Mouse (Mus musculus) spleen, adult 2 months (tissue): ENCODE data around the gene Srp14. TPM values are rescaled to one million over a fixed set of nuclear protein-coding genes. Genes with fewer than 3 reads are reported as not detected.
A peak's percentile ranks its signal among the peaks of the same experiment; 100 is the strongest.

Source experiments
- DNase-seq, 2 experiments: peaks; one replicate each; pipeline versions ENCODE4 v3.0.0 to v3.0.0-alpha.2; 2012 to 2021; ENCODE audit warnings: low spot score in 2 of 2, low read depth in 1 of 2
- H3K27ac ChIP-seq: fragments of 200-500 bp; 2 replicates; pipeline ENCODE4 v1.5.1; 2012; ENCODE audit warnings: low read length, inconsistent platforms; ENCODE audit not compliant: insufficient read depth
- H3K27me3 ChIP-seq: fragments of 200-500 bp; 2 replicates; pipeline ENCODE4 v1.6.1; 2012; ENCODE audit warnings: mild to moderate bottlenecking, moderate library complexity, low read length, inconsistent platforms; ENCODE audit not compliant: control insufficient read depth, insufficient read depth
- H3K36me3 ChIP-seq: fragments of 200-500 bp; 2 replicates; pipeline ENCODE4 v1.6.1; 2012; ENCODE audit warnings: mild to moderate bottlenecking, low read length, inconsistent platforms; ENCODE audit not compliant: control insufficient read depth, insufficient read depth
- H3K4me1 ChIP-seq: fragments of 200-500 bp; 2 replicates; pipeline ENCODE4 v1.6.1; 2011; ENCODE audit warnings: inconsistent platforms; ENCODE audit not compliant: control insufficient read depth, insufficient read depth, insufficient read length
- H3K4me3 ChIP-seq: fragments of 200-500 bp; 2 replicates; pipeline ENCODE4 v1.5.1; 2011; ENCODE audit warnings: mild to moderate bottlenecking, inconsistent platforms; ENCODE audit not compliant: insufficient read depth, insufficient read length; ENCODE audit errors: extremely low read depth
- CTCF ChIP-seq: fragments of 200-500 bp; IDR thresholded peaks from 2 replicates; pipeline ENCODE4 v1.5.1; 2011; ENCODE audit warnings: mild to moderate bottlenecking, inconsistent platforms; ENCODE audit not compliant: insufficient read depth, insufficient read length, insufficient replicate concordance; ENCODE audit errors: extremely low read depth
- POLR2A ChIP-seq: fragments of 200-500 bp; IDR thresholded peaks from 2 replicates; pipeline ENCODE4 v1.6.1; 2011; ENCODE audit warnings: low read depth, low read length, inconsistent platforms
- WGBS: fragments of 180-500 bp; shearing (Covaris S2); methylation state at CpG from one replicate; pipeline ENCODE4 v1.1.7; 2018; 5-methylcytosine and 5-hydroxymethylcytosine counted together
- polyA plus RNA-seq: library from polyadenylated mRNA; depleted of rRNA; stranded (reverse); fragments of >200 nt; gene quantifications from 2 replicates; pipeline ENCODE4 v1.2.3, GENCODE M21; 2012

The Srp14 gene
- polyA plus RNA-seq, 1 experiment = 32.0 TPM

GRCm38 (mm10) chr2:118512418-118513377, 33.2 kb upstream of the Srp14 start:
- TF ChIP-seq POLR2A (no peak), CTCF (no peak)
- H3K4me3 ChIP-seq = no peak overlapping the region
- peak overlapping the region; percentile 48; the same call in 1 of the 2 replicates for H3K27ac ChIP-seq
- no peaks in the 10 kb centered on the region for H3K27me3 ChIP-seq
- 0 out of 2 replicates have a peak, but pooled peaks cover 8% of the 10 kb centered on the region for H3K4me1 ChIP-seq
- WGBS = 80% methylated on average over 16 of the region's 16 CpGs
- no peaks in the 10 kb centered on the region for H3K36me3 ChIP-seq
- DNase-seq = no peak

GRCm38 (mm10) chr2:118511779-118512417, 32.4 kb upstream of the Srp14 start:
- DNase-seq = no peak
- Histone ChIP-seq H3K27me3 (no peaks in the 10 kb centered on the region), H3K27ac (peak overlapping the region; percentile 48; the same call in 1 of the 2 replicates), H3K4me1 (0 out of 2 replicates have a peak, but pooled peaks cover 8% of the 10 kb centered on the region), H3K4me3 (no peak overlapping the region), H3K36me3 (no peaks in the 10 kb centered on the region)
- TF ChIP-seq POLR2A = no peak
- no peak for TF ChIP-seq CTCF
- WGBS = 38% methylated on average over 11 of the region's 11 CpGs

DNA sequence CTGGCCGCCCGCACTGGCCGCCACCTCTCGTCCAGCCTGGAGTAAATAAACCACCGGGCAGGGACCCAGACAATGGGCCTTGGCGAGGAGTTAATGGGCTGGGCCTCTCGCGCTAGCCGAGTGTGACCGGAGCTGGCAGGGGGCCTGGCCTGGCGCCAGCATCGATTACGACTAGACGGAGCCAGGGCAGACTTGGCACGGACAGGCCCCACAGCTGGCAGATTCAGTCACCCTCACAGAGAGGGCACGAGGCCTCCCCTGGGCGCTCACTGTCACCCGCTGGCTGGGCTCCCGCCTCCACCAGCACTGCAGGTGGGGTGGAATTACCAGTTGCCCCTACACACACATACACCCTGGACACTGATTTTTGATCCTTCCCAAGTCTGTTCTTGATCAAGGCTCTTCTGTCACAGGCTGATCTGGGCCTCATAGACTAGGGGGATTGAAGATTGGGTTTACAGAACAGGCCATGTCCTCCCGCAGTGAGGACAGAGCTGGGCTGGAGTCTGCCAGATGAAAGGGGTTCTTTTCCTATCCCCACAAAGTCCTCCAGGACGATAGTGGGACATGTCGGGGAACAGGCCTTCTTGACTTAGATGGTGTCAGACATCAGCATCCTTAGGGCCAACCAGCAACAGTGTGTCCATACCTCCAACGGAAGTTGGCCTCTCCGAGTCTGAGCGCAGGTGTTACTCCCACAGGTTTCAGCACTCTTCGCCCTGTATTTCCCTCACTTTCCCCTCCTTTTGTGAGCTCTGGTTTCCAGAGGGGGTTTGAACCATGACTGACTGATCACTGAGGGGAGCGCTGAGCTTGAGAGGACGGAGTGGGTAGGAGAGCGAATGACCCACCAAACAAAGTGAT, 31.2 kb upstream of the Srp14 start:
- TF ChIP-seq POLR2A (no peak), CTCF (no peak)
- Histone ChIP-seq H3K36me3 (no peaks in the 10 kb centered on the region), H3K4me1 (0 out of 2 replicates have a peak, but pooled peaks cover 8% of the 10 kb centered on the region), H3K27me3 (no peaks in the 10 kb centered on the region), H3K27ac (no peak overlapping the region), H3K4me3 (no peak overlapping the region)
- DNase-seq = no peak
- WGBS = 90% methylated on average over 29 of the region's 29 CpGs

DNA sequence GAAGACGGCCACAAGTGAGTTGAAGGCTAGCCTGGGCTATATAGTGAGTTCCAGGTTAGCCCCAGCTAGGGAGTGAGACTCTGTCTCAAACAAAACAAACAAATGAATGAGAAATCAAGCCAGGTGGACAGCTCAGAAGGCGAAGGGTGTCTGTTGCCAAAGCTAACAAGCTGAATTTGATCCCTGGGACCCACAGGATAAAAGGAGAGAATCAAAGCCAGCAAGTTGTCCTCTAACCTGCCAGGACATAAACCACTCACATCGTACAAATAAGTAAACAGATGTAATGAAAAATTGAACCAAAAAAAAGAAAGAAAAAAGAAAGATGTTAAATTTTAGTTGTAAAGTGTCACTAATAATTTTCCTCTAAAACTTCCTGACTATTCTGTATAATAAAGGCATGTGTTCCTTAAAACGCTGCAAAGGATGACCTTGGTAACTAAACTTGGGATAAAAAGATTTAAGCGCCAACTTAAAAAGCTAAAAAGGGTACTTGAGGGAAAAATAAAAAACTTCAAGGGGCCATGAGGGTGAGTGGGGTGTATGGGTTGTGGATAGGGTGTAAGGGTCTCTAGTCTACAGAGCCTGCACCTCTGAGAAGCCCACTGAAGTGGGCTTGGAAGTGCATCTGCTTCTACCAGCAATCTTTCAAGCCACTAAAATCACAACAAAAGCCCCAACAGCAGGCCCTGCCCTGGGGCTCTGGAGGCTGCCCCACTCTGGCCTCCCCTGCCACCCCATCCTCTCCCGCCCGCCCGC, 30.4 kb upstream of the Srp14 start:
- WGBS = 94% methylated on average over 8 of the region's 8 CpGs
- Histone ChIP-seq H3K4me3 (no peak overlapping the region), H3K36me3 (no peaks in the 10 kb centered on the region), H3K4me1 (0 out of 2 replicates have a peak, but pooled peaks cover 8% of the 10 kb centered on the region), H3K27me3 (no peaks in the 10 kb centered on the region), H3K27ac (no peak overlapping the region)
- DNase-seq = no peak
- TF ChIP-seq POLR2A (no peak), CTCF (no peak)

- WGBS = 88% methylated on average over 7 of the region's 7 CpGs
- H3K36me3 ChIP-seq = no peaks in the 10 kb centered on the region
- 0 out of 2 replicates have a peak, but pooled peaks cover 3% of the 10 kb centered on the region for H3K4me1 ChIP-seq
These were observed 27.6 kb upstream of the Srp14 start for GRCm38 (mm10) chr2:118507126-118507525.

DNA sequence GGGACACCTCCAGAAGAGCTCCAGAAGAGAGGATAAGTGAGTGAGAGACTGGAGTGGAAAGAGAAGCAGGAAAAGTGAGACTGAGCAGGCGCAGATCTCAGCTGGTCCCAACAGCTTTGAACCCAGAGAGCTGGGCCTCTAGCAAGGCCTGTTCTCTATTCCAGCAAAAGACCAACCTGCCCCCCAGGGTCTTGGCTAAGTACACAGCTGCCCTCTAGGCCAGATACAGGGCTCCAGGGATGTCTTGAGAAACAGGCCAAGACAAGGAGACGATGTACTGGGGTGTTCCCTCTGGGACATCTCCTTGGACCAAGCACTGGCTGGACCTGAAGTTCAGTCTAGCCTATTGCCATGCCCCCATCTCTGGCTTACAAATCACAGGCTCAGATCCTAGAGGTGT, 20.7 kb upstream of the Srp14 start:
- no peak for DNase-seq
- TF ChIP-seq CTCF = no peak
- TF ChIP-seq POLR2A = no peak
- no peaks in the 10 kb centered on the region for H3K36me3 ChIP-seq
- H3K27me3 ChIP-seq = no peaks in the 10 kb centered on the region
- 80% methylated on average over 2 of the region's 2 CpGs for WGBS
- H3K27ac ChIP-seq = no peak overlapping the region
- no peak overlapping the region for H3K4me3 ChIP-seq
- H3K4me1 ChIP-seq = peaks cover 5% of the 10 kb centered on the region; the same call in 1 of the 2 replicates

More at GRCm38 (mm10) chr2:118507126-118507525, 27.6 kb upstream of the Srp14 start:
- Histone ChIP-seq H3K27me3 (no peaks in the 10 kb centered on the region), H3K27ac (no peak overlapping the region), H3K4me3 (no peak overlapping the region)
- TF ChIP-seq POLR2A = no peak
- no peak for TF ChIP-seq CTCF
- no peak for DNase-seq
